Mouse (Mus musculus): ENCODE results near the gene Cracr2b. TPM values are rescaled to one million over a fixed set of nuclear protein-coding genes. Genes with fewer than 3 reads are reported as not detected.

The Cracr2b gene
- total RNA-seq (2021), result 10 to 100 TPM; 10.3 to 12.4 TPM
- 42.0 and 54.5 TPM in 2 replicates for polyA plus RNA-seq (2012; rRNA removed)
- long read RNA-seq, partial matches to known transcripts, result 9 of 15 reads
- long read RNA-seq, other reads (novel, unspliced or antisense), result 6 of 15 reads

DNA sequence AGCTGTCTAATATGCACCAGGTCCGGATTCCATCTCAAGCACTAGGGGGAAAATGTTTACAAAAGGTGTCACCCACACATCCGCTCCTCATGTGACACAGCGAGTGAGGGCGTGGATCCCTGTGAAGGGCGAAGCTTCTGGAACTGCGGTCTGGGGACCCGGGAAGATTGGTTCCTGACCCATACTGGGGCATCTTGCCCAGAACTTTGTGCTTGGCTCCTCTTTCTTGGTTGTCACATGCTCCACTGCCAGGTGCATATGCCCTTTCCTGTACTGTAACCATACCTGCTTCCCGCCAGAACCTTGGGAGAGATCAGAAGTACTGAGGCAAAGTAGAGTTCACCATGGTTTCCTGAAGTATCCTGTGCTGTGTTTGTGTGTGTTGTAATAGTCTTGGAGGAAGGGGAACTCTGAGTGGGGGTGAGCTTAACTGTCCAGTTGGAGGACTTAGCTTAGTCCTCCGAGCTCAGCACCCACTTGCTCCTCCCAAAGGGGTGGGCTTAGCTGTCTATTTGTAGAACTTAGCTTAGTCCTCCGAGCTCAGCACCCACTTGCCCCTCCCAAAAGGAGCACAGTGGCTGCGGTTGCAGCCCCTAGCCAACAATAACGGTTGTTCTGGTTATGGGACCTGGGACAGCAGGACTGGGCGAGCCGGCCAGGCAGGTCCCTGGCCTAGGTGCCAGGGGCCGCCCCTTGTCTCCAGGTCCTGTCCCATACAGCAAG lies at the start of gene Cracr2b:
Cracr2b (plus strand) TSS at position 704 of the 723 bp plus-strand sequence.
- peak; percentile 36 for DNase-seq

DNA sequence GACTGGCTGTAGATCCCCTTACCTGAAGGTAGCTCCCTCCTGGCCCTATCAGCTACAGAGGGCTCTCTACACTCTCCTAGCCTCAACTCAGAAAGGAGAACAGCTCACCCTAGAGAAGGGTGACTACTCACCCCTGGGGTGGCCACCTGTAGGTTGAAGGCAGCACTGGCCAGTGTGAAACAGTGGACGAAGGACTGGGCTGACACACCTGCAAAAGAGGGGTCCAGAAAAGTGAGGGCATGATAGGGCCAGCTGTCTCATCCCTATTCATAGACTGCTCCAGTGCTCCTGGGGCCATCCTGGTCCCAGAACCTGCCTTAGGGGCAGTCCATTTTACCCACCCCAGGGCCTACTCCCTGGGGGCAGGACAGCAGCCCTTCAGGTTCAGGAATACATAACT lies 49.2 kb upstream of the Cracr2b start:
- no peak for DNase-seq

DNA sequence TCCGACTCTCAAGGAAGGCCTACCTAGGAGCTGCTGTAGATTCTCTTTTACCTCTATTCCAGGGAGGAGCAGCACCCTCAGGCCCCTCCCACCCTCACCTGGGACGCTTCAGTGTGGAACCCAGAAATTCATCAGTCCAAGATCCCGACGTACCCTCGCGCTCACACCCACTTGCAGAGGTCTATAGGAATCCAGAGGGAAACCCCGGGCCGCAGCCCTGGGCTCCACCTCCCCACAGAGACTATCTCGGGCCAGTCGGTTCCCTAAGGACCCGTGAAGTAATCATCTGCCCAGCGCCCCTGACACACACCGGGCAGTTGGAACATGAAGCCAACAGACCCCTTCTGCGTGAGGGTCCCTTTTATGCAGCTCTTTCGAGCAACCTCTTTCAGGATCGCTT lies 47.6 kb upstream of the Cracr2b start:
- DNase-seq, result no peak

DNA sequence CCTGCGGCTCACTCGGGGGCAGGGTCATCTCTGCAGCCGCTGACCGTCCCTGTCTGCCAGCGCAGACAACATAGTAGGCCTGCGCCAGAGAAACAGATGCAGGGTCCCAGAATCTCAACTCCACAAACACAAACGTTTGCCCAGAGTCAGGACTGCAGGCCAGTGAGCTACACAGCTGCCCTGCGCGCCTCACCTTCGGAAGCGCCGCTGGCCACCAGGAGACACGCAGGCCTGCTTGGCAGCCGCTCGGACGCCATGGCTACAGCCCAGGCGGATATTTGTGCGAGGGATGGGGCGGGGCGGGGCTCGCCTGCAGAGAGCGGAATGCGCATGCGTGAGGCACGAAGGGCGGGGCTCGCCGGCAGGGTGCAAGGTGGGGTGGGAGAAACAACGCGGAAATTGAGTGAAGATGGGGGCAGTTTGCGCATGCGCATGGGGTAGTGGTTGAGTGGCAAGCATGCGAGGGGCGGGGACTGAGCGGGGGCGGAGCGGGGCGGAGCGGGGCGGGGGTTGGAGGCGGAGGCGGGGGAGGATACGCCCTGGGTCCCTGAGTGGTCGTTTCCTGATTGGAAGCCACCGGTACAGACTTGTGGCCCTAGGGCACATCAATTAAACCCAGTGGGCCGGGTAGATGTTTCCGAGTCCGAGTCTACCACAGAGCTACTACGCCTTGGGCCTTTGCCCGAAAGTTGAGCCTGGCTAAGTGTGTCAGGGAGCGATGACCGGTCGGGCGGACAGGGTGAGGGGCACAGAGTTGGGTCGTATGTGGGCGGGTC lies 46.9 kb upstream of the Cracr2b start, which contains the start of gene Gatd1:
Gatd1 (minus strand) TSS at position 328 of the 776 bp plus-strand sequence.
- peak; percentile 99 for DNase-seq

DNA sequence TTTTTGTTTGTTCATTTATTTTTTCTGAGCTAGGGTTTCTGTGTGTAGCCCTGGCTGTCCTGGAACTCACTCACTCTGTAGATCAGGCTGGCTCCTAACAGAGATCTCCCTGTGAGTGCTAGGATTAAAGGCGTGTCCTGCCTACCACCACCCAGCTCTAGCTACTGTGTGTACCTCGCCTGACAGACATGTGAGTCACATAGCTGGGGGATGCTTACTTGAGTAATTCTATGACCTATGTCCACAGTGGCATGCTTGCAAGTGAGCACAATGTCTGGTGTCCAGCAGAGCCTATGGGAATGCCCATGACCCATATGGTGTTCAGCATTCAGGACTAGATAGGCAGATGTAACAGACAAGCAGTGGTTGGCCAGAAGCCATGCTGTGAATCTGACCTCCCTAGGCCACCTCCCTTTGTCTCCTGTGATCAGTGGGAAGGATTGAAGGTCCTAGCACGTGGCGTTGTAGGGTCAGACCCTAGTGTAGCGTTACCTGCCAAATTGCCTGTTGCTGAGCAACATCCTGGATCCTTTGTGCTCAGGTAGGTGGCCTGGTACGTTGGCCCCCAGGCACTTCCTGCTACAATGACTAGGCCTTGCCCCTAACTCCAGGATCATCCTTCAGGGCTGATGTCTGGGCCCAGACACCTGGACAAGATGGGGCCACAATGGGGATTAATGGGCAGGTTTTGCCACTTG lies 44.6 kb upstream of the Cracr2b start:
- DNase-seq, result no peak

DNA sequence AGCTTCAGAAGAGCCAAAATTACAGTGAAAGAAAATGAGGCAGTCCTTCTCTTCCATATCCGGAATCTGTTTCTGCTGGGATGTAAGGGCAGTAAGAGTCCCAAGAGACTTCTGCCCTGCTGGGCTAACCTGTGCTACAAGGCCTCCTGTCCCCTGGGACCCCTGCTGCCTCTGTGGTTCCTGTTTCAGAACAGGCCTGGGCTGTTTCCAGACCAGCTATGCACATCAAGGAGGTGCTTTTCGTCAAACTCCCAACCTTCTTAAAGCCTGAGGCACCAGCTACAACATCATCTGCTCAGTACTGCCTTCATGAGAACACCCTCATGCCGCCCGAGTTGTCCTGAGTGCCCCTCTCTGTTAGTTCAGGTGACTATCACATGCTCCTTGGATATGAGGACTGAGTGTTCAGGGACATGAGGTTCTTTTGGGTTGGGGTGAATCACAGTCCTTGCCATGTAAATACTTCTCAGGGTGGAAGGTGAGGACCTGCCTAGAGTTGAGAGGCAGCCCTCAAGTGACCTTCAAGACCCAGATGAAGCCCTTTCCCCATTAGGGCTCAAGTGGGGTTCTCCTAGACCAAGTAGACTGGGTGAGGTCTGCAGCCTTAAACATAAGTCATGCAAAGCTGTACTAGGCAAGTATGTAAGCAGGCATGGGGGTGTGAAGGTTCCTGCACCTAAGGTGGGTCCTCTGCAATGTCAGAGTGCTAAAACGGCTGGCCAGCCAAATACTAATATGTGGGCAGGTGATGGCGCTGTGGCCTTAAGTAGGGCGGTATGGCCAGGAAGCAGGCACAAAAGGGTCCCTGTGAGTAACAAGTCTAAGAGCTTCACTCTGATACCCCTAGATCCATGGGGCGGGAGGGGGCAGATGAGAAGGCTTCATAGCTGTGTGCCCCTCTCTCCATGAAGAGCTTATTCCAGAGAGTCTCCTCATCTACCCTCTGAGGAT lies 42.9 kb upstream of the Cracr2b start:
- DNase-seq, result no peak

DNA sequence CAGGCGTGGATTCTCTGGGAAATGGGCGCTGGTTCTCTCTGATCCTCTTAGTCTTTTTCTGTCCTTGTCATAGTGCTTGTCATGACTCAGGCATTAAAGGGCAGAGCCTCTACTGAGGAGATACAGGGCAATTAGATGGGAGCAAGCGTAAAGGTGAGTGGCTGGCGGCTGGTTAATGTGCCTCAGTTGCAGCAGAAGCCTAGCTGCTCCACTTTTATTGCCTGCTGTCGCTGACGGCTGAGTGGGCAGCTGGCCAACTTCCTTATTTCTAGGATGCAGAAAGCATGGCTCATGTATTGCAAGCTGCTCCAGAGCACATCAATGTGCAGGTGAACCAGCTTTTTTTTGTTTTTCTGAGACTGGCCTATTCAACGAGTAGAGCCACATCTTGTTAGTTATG lies 41.9 kb upstream of the Cracr2b start:
- no peak for DNase-seq

DNA sequence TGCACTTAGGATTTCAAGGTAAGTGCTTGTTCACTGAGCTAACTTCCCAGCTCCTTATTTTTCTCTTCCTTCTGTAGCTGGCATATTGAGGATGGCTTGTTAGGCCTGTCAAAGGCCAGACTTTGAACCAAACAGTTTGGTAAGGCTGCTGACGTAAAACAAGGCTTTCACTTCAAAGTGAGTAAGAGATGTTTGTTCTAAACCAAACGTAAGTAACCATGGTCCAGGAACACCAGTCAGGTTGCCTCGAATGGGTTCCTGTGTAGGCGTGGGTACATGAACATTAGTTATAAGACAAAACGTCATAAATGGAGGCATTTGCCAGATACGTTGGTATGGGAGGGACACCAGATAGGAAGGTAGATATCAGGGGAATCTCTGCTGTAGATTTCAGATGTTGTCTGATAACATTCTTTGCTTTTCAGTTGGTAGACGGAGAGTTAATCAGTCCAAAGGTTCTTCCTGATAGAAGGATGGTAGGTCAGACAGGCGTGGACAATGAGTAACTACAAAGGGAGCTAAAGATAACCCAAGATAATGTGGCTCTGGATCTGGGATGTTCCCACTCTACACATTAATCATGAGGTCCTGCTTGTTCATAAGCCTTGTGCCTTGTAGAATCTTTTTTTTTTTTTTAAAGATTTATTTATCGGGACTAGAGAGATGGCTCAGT lies 40.7 kb upstream of the Cracr2b start:
- DNase-seq, result no peak

DNA sequence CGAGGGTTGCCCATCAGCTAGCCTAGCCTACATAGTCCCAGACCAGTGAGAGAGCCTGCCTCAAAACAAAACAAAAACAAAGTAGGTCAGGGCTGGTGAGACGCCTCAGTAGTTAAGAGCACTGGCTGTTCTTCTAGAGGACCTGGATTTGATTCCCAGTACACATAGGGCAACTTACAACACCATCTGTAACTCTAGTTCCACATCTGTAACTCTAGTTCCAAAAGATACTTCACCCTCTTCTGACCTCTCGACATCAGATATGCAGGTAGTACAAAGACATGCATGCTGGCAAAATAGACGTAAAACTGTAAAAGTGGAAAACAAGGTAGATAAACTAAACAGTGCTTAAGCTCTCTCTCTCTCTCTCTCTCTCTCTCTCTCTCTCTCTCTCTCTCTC lies 37.1 kb upstream of the Cracr2b start:
- no peak for DNase-seq

DNA sequence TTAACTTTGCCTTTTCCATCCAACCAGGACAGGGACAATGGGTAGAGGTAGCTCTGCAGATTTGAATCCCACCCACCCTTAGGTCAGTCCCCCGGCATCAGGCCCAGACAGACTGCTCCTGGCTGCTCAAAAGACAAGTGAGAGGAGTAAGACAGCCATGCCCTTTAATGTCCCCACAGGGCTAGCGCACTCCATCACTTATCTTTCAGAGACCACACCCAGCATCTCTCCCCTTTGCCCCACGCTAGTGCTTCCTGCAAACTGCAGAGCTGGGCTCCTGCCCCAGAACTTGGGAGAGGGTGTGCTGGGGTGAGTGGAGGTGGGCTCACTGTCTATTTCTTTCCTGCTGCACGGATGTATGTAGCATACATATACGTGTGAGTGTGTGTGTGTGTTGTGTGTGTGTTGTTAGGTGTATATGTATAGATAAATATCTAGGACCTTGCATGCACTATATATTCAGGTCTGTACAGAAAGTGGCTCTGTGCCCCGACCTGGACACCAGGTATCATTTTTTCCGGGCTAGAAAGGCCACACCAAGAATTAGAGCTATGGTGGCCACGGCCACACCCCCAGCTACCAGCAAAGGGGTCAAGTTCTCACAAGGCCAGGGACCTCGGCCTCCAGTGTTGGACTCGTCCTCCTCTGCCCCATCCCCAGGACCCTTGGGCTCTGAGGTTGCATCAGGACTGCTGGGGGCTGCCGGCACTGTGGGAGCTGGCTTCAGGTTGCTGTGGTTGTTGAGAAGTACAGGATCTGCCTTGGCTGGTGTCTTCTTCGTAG lies 33.8 kb upstream of the Cracr2b start:
- no peak for DNase-seq

DNA sequence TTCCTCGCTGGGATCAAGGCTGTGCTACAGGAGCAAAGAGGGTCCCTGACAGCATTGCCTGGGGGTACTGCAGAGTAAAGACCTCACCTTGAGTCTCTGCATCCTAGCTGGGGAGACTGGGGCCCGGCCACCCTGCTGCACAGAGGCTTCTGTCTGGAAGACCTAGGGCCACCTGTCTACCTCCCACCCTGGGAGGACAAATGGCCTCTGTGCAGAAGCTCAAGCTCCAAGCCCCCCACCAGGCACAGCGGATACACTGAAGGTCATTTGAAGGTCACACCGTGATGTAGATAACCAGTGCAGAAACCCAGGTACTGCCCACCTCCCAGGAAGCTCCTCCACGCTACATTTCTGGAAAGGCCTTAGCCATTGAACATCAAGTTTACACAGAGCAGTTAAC lies 32.2 kb upstream of the Cracr2b start:
- no peak for DNase-seq

DNA sequence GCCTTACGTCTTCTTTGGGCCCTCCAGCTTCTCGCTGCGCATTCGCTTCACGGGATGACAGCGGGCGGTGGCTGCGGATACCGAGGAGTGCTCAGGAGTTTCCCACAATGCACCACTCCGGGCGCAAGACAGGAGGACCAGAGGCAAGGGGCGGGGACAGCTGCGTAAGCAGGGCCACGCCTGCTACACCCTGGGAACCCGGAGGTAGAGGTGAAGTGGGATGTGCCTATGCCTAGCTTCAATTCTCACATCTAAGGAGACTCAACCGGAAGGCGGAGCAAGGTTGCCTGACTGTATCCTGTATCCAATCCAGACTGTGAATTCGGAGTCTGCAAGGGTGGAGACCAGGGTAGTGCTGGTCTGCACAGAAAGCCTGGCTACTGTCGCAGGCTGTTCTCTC lies 31.6 kb upstream of the Cracr2b start, which contains the start of gene Cend1:
Cend1 (minus strand) TSS at position 182 of the 400 bp plus-strand sequence.
- DNase-seq, result peak; percentile 69

DNA sequence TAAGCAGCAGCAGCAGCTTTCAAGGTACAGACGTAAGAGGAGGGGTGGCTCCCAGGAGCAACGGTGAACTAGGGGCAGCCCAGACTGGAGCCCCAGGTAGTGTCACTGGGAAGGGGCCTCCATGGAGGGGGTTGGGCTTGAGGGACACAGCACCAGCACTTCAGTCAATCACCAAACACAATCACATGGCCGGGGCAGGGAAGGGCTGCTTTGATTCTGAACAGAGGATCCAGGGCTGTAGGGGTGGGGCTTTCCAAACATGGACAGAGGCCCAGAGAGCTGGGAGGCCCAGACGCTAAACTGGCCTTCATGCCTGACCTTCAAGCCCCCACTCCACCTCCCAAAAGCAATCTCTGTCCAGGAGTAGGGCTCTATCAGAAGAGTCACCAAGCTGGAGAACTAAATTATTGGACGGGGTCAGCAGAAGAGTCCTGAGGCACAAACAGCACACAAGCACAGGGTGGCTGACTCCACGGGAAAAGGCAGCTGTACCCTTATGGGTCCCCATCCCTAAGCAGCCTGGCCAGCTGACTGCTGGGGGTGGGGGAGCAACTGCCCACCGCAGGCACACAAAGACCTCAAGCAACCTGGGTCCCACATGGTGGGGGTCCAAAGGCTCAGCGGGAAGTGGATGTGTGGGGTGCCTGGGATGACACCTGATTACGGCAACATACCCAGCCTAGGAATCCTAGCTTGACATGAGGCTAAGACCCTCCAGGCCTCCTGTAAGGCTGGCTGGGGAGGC lies 30.9 kb upstream of the Cracr2b start:
- DNase-seq, result peak; percentile 75

DNA sequence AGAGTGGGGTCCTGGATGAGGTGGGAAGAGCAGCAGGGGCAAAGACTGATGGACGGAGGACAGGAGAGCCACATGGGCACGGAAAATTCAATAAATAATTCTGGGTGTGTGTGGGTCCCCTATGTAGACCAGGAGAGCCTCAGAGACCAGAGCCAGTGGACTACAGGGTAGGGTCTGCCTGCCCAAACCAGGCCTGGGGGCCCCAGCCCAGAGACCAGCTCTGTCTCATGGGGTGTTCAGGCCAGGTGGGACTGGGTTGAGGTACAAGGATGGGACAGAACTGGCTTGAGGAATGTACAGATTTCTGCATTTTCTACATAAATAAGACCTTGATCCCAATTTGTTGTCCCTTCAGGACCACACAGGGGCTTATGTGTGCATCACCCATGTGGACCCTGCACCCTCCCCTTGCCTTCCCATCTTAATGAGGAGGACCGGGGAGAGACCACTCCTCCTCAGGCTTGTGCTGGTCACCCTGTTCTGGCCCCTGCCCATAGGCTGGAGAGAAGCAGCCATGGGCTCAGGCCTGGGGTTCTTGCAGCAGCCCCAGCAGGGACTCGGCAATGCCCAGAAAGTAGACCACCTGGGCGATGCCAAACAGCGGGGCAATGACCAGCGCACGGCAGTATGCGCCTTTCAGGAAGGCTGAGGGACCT lies 30.2 kb upstream of the Cracr2b start:
- DNase-seq, result no peak

DNA sequence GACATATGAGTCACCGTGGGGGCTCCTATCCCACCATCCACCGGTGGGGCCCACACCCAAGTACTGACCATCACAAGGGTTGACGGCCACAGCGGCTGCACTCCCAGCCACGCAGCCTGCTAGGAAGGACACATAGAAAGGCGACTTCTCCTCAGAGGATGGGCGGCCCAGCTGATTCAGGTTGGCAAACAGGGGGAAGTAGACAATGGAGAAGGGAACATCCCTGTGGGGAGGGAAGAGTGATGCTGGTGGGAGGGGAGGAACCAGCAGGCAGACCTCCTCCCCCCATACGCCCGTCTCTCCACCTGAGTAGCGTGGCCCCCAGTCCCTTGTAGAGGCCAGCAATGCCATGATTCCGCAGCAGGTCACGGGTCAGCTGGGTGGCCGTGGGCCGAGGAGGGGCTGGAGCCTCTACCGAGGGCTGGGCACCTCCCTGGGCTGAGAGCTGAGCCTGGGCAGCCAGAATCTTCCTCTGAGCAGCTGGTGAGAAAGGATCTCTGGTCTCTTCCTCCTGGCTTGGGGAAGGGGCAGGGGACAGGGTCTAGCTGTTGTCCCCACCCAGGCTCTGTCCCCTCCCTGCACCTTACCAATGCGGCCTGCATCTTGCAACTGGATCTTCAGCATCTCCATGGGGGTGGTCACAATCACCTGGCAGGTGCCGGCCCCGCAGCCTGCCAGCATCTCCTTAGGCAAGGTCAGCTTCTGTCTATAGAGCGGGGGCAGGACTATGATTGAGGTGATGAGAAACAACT lies 29.3 kb upstream of the Cracr2b start:
- DNase-seq, result no peak

DNA sequence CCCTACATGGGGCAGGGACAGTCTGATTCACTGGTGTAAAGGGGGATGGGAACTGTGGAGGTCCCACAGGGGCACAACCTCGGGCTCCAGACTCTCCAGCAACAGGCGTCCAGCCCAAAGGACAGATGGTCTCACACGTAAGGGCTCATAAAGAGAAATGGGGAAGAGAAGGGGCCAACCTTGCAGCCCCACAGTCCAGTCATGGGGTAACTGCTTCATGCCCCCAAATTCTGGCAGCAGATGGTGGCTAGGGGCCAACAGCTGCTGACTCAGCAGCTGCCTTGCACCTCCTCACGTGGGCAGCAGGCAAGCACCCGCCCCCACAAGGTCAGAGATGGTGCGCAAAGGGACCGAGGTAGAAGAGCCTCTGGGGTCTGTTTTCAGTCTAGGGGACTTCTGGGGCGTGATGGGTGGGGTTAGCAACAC lies 28.7 kb upstream of the Cracr2b start:
- DNase-seq, result peak; percentile 92

DNA sequence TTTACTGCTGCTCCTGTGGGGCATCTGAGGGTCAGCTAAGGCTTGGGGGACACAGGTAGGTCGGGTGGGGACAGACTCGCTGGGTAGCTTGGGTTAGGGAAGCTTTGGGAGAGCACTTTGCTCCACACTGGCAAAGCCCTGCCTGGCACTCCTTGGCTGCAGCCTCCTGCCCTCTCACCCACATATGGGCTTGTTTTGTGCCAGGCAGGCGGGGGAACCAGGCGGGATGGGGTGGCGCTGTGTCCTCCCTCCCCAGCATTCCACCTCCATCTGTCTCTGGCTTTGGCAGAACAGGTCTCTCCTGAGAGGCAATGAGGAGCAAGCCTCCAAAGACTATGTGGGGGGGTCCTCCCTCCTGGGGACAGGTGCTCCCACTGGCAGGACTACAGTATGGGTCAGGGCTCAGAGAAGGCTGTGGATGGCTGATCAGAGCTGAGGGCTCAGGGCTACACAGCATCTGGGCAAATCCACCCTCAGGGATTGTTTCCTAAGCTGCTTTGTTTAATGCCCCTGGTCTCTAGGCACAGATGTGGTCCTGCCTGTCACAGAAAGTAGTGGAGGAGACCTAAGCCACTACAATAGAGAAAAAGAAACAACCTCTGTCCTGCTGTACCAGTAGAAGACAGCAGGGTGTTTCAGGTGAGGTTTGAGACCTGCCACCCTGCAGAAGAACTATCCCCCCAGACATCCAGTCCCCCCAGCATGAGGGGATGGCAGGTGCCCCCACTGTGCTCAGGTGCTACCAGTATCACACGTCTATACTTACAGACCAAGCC lies 28.0 kb upstream of the Cracr2b start:
- DNase-seq, result peak; percentile 89
